Mouse (Mus musculus): ENCODE data around the gene Sap30.
"Not testable (repeated sequence)": the region's sequence is repeated elsewhere in the genome, so short reads cannot be mapped to it uniquely, and the experiment has no call there.

DNA sequence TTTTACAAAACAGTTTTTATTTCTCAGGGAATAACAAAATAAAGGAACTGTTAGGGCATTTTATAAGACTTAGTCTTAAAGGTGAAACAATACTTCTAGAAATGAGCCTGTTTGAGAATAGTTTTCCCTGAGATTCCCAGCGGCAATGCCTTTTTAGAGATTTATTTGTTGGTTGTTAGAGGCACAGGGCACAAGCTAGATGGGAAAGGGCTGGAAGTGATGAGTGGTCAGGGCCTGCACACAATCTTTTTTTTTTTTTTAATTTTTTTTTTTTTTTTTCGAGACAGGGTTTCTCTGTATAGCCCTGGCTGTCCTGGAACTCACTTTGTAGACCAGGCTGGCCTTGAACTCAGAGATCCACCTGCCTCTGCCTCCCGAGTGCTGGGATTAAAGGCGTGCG is 29.0 kb upstream of the Sap30 start:
- not testable (repeated sequence) for TF ChIP-seq CTCF (IDR thresholded peaks at IDR 0.05; ENCODE audit: control insufficient read depth, insufficient read depth, insufficient read length); MYOG (IDR thresholded peaks at IDR 0.05; ENCODE audit: control insufficient read depth, extremely low read depth, insufficient read length)

Measured in C2C12 (cell line).